Mouse (Mus musculus): Measurements from ENCODE around the gene Chrna4. TPM values are rescaled to one million over a fixed set of nuclear protein-coding genes. Genes with fewer than 3 reads are reported as not detected.

Chrna4 gene
- polyA plus RNA-seq, 1 experiment = not detected

- Histone ChIP-seq H3K27me3 (ENCODE audit: control insufficient read depth, insufficient read depth, insufficient read length) (peaks cover 87% of the 10 kb centered on the region), H3K36me3 (ENCODE audit: control insufficient read depth, insufficient read depth) (no peaks in the 10 kb centered on the region)
These were observed 11.9 kb downstream of the Chrna4 start for GRCm38 (mm10) chr2:181031406-181031934.

GRCm38 (mm10) chr2:181008339-181008738 lies 35.0 kb downstream of the Chrna4 start:
- H3K4me2 ChIP-seq (ENCODE audit: low read depth) = no peak overlapping the region
- H3K27me3 ChIP-seq (ENCODE audit: control insufficient read depth, insufficient read depth, insufficient read length) = peaks cover 62% of the 10 kb centered on the region
- no peak for TF ChIP-seq POLR2AphosphoS2 (IDR thresholded peaks at IDR 0.05; ENCODE audit: insufficient read length, low read depth)
- TF ChIP-seq TCF12 (IDR thresholded peaks at IDR 0.05; ENCODE audit: insufficient read depth, poor library complexity, severe bottlenecking) = no peak
- TF ChIP-seq MAX (IDR thresholded peaks at IDR 0.05; ENCODE audit: low read depth) = no peak
- TF ChIP-seq USF1 (IDR thresholded peaks at IDR 0.05; ENCODE audit: low read depth) = no peak
- no peak for TF ChIP-seq E2F4 (IDR thresholded peaks at IDR 0.05; ENCODE audit: insufficient read depth)
- TF ChIP-seq POLR2A (IDR thresholded peaks at IDR 0.05; ENCODE audit: insufficient read length, low read depth) = no peak
- TF ChIP-seq MYOD1 (IDR thresholded peaks at IDR 0.05; ENCODE audit: control insufficient read depth in 1 of 3, insufficient read length in 2 of 3, low read depth in 2 of 3) = no peak
- no peak for TF ChIP-seq TCF3 (IDR thresholded peaks at IDR 0.05; ENCODE audit: insufficient read length, low read depth)
- no peak for TF ChIP-seq REST (IDR thresholded peaks at IDR 0.05; ENCODE audit: insufficient read depth, insufficient read length)
- no peak for TF ChIP-seq MYOG (IDR thresholded peaks at IDR 0.05; ENCODE audit: control insufficient read depth in 1 of 3, insufficient read depth in 1 of 3, insufficient read length in 2 of 3, low read depth in 2 of 3)
- TF ChIP-seq CEBPB (IDR thresholded peaks at IDR 0.05; ENCODE audit: insufficient read depth, poor library complexity, severe bottlenecking) = no peak
- no peak for TF ChIP-seq SRF (IDR thresholded peaks at IDR 0.05; ENCODE audit: control insufficient read depth, insufficient read length, low read depth)
- H3K4me3 ChIP-seq = no peak overlapping the region
- H3ac ChIP-seq (ENCODE audit: control insufficient read depth, insufficient read length) = no peak overlapping the region
- H3K79me2 ChIP-seq (ENCODE audit: control insufficient read depth, insufficient read depth) = no peaks in the 10 kb centered on the region
- no peaks in the 10 kb centered on the region for H3K36me3 ChIP-seq (ENCODE audit: control insufficient read depth, insufficient read depth)

More at GRCm38 (mm10) chr2:181031406-181031934, 11.9 kb downstream of the Chrna4 start:
- Histone ChIP-seq H3ac (ENCODE audit: control insufficient read depth, insufficient read length) (no peak overlapping the region), H3K4me2 (ENCODE audit: low read depth) (no peak overlapping the region), H3K4me3 (no peak overlapping the region), H3K79me2 (ENCODE audit: control insufficient read depth, insufficient read depth) (no peaks in the 10 kb centered on the region)
- TF ChIP-seq TCF12 (IDR thresholded peaks at IDR 0.05; ENCODE audit: insufficient read depth, poor library complexity, severe bottlenecking) (no peak), E2F4 (IDR thresholded peaks at IDR 0.05; ENCODE audit: insufficient read depth) (no peak), MAX (IDR thresholded peaks at IDR 0.05; ENCODE audit: low read depth) (no peak), USF1 (IDR thresholded peaks at IDR 0.05; ENCODE audit: low read depth) (no peak), POLR2AphosphoS2 (IDR thresholded peaks at IDR 0.05; ENCODE audit: insufficient read length, low read depth) (no peak), MYOG (IDR thresholded peaks at IDR 0.05; ENCODE audit: control insufficient read depth in 1 of 3, insufficient read depth in 1 of 3, insufficient read length in 2 of 3, low read depth in 2 of 3) (no peak)

GRCm38 (mm10) chr2:181007054-181007453 lies 36.3 kb downstream of the Chrna4 start:
- TF ChIP-seq MAX (IDR thresholded peaks at IDR 0.05; ENCODE audit: low read depth) (no peak), E2F4 (IDR thresholded peaks at IDR 0.05; ENCODE audit: insufficient read depth) (no peak), MYOG (IDR thresholded peaks at IDR 0.05; ENCODE audit: control insufficient read depth in 1 of 3, insufficient read depth in 1 of 3, insufficient read length in 2 of 3, low read depth in 2 of 3) (no peak), REST (IDR thresholded peaks at IDR 0.05; ENCODE audit: insufficient read depth, insufficient read length) (no peak), TCF12 (IDR thresholded peaks at IDR 0.05; ENCODE audit: insufficient read depth, poor library complexity, severe bottlenecking) (no peak), USF1 (IDR thresholded peaks at IDR 0.05; ENCODE audit: low read depth) (no peak), TCF3 (IDR thresholded peaks at IDR 0.05; ENCODE audit: insufficient read length, low read depth) (no peak), MYOD1 (IDR thresholded peaks at IDR 0.05; ENCODE audit: control insufficient read depth in 1 of 3, insufficient read length in 2 of 3, low read depth in 2 of 3) (no peak), POLR2A (IDR thresholded peaks at IDR 0.05; ENCODE audit: insufficient read length, low read depth) (no peak), CEBPB (IDR thresholded peaks at IDR 0.05; ENCODE audit: insufficient read depth, poor library complexity, severe bottlenecking) (no peak), POLR2AphosphoS2 (IDR thresholded peaks at IDR 0.05; ENCODE audit: insufficient read length, low read depth) (no peak), SRF (IDR thresholded peaks at IDR 0.05; ENCODE audit: control insufficient read depth, insufficient read length, low read depth) (no peak)
- no peak overlapping the region for H3K4me2 ChIP-seq (ENCODE audit: low read depth)
- no peak overlapping the region for H3ac ChIP-seq (ENCODE audit: control insufficient read depth, insufficient read length)
- H3K79me2 ChIP-seq (ENCODE audit: control insufficient read depth, insufficient read depth) = no peaks in the 10 kb centered on the region
- no peaks in the 10 kb centered on the region for H3K36me3 ChIP-seq (ENCODE audit: control insufficient read depth, insufficient read depth)
- peaks cover 59% of the 10 kb centered on the region for H3K27me3 ChIP-seq (ENCODE audit: control insufficient read depth, insufficient read depth, insufficient read length)
- H3K4me3 ChIP-seq = no peak overlapping the region

GRCm38 (mm10) chr2:180996905-180997304 lies 46.4 kb downstream of the Chrna4 start:
- no peaks in the 10 kb centered on the region for H3K36me3 ChIP-seq (ENCODE audit: control insufficient read depth, insufficient read depth)
- TF ChIP-seq CEBPB (IDR thresholded peaks at IDR 0.05; ENCODE audit: insufficient read depth, poor library complexity, severe bottlenecking) = no peak
- TF ChIP-seq MAX (IDR thresholded peaks at IDR 0.05; ENCODE audit: low read depth) = no peak
- TF ChIP-seq MYOD1 (IDR thresholded peaks at IDR 0.05; ENCODE audit: control insufficient read depth in 1 of 3, insufficient read length in 2 of 3, low read depth in 2 of 3) = no peak
- no peak for TF ChIP-seq TCF12 (IDR thresholded peaks at IDR 0.05; ENCODE audit: insufficient read depth, poor library complexity, severe bottlenecking)
- no peak overlapping the region for H3ac ChIP-seq (ENCODE audit: control insufficient read depth, insufficient read length)
- peaks cover 33% of the 10 kb centered on the region for H3K27me3 ChIP-seq (ENCODE audit: control insufficient read depth, insufficient read depth, insufficient read length)
- no peaks in the 10 kb centered on the region for H3K79me2 ChIP-seq (ENCODE audit: control insufficient read depth, insufficient read depth)
- no peak overlapping the region for H3K4me3 ChIP-seq
- no peak overlapping the region for H3K4me2 ChIP-seq (ENCODE audit: low read depth)

- Histone ChIP-seq H3K36me3 (ENCODE audit: control insufficient read depth, insufficient read depth) (no peaks in the 10 kb centered on the region), H3ac (ENCODE audit: control insufficient read depth, insufficient read length) (no peak overlapping the region), H3K79me2 (ENCODE audit: control insufficient read depth, insufficient read depth) (no peaks in the 10 kb centered on the region), H3K4me3 (no peak overlapping the region), H3K27me3 (ENCODE audit: control insufficient read depth, insufficient read depth, insufficient read length) (peaks cover 28% of the 10 kb centered on the region), H3K4me2 (ENCODE audit: low read depth) (no peak overlapping the region)
- TF ChIP-seq TCF3 (IDR thresholded peaks at IDR 0.05; ENCODE audit: insufficient read length, low read depth) (no peak), MAX (IDR thresholded peaks at IDR 0.05; ENCODE audit: low read depth) (no peak), CEBPB (IDR thresholded peaks at IDR 0.05; ENCODE audit: insufficient read depth, poor library complexity, severe bottlenecking) (no peak), MYOD1 (IDR thresholded peaks at IDR 0.05; ENCODE audit: control insufficient read depth in 1 of 3, insufficient read length in 2 of 3, low read depth in 2 of 3) (no peak), POLR2A (IDR thresholded peaks at IDR 0.05; ENCODE audit: insufficient read length, low read depth) (no peak), POLR2AphosphoS2 (IDR thresholded peaks at IDR 0.05; ENCODE audit: insufficient read length, low read depth) (no peak), MYOG (IDR thresholded peaks at IDR 0.05; ENCODE audit: control insufficient read depth in 1 of 3, insufficient read depth in 1 of 3, insufficient read length in 2 of 3, low read depth in 2 of 3) (no peak), USF1 (IDR thresholded peaks at IDR 0.05; ENCODE audit: low read depth) (no peak), E2F4 (IDR thresholded peaks at IDR 0.05; ENCODE audit: insufficient read depth) (no peak), SRF (IDR thresholded peaks at IDR 0.05; ENCODE audit: control insufficient read depth, insufficient read length, low read depth) (no peak), TCF12 (IDR thresholded peaks at IDR 0.05; ENCODE audit: insufficient read depth, poor library complexity, severe bottlenecking) (no peak)
These were observed 46.9 kb downstream of the Chrna4 start for GRCm38 (mm10) chr2:180996436-180996835.
